Mouse (Mus musculus) adrenal gland, adult (tissue): ENCODE results near the gene Gm6020.
A peak's percentile ranks its signal among the peaks of the same experiment; 100 is the strongest.
"Not testable (repeated sequence)": the region's sequence is repeated elsewhere in the genome, so short reads cannot be mapped to it uniquely, and the experiment has no call there.

ENCODE experiments used
- DNase-seq, 2 experiments: peaks; one replicate each; pipeline ENCODE4 v3.0.0; 2022 to 2023; ENCODE audit warnings: low spot score in 1 of 2; ENCODE audit not compliant: inconsistent age in 2 of 2

Gene Gm6020

GRCm38 (mm10) chr19:61183590-61183989 is at the start of gene Gm6020:
Gm6020 (plus strand) TSS chr19:61183890.
- DNase-seq = not testable (repeated sequence)

DNA sequence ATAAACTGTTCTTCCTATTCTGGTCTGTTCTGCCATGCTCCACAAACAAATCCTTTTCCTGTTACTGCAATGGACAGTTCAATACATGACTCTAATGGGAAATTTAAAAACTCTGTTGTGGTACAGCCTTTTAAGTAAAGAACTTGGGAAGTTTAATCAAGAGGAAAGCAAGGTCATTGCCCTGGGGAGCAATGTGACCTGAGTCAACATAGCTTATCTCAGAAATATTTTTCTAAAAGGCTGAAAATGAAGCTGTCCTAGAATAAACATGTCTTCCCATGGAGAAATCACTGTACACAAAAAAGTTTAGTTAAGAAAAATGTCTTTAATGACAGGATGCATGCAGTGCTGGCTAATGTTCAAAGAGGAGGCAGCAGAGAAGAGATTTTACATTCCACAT is 45.0 kb upstream of the Gm6020 start:
- DNase-seq = peak in 1 of 2 experiments; percentile 73

- peak; percentile 90 to 96 for DNase-seq
These were observed 43.1 kb upstream of the Gm6020 start, which contains the start of gene Zfp950 for GRCm38 (mm10) chr19:61140342-61141206. Zfp950 (minus strand) TSS chr19:61140840.

DNA sequence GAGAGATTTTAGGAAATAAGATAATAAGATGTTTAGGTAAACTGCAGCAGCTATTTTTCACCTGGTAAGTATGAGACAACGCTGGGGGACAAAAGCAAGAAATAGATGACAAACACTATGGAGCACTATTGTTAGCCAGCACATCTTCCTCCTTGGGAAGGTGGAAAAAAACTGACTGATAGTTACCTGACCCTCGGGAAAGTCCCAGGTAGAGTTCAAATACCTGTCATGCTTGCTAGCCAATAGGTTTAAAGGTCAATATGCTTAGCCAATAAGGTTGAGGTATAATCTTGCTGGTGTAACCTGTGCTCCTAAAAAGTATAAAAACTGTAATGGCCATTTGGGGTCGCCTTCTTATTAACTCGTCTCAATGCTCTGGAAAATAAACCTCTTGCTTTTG is 42.4 kb upstream of the Gm6020 start:
- DNase-seq = no peak

DNA sequence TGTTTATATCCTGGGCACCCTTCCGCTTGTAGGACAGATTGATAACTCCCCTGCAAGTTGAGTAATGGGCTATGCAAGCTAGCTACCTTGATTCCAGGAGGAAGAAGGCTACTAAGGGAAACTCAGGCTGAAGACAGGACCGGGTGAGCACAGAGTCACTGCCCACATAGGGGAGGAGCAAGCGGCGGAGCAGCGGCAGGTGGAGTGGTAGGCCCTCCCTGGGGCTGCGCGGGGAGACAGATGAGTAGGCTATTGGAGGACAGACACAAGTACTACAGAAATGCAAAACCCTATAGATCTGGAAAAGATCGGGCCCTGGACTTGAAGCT is 32.4 kb upstream of the Gm6020 start:
- peak; percentile 37 to 69 for DNase-seq

DNA sequence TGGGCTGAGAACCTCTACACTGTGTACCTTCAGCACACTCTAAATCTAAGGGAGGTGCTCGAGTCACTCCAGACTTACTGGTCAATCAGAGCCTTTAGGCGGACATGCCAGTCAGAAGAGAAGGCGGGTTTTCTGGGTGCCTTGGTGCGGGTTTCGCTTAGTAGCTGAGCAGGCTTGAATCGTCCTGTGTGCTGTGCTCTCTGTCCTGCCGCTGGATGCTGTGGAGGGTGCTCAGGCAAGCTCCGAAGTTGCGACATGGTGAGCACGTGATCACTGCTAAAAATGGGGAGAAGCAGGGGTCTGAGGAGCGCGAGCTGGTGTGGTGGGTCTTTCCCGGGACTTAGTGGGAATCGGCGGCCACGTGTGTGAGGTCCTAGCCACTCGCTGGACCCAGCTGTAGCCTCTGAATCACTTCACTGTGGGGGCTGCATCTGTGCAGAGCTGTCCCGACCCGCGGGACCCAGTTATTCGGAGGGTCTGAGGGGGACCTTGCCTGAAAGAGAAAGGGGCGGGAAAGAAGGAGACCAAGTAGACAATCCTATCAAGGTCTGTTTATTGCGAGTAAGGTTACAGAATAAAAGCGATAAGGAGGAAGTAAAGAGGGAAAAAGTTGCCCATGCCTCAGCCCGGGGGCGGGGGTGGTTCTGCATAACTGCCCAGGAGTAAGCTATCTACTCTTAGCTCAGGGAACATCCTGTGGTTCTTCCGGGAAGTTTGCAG is 31.8 kb upstream of the Gm6020 start:
- peak; percentile 12 to 69 for DNase-seq

DNA sequence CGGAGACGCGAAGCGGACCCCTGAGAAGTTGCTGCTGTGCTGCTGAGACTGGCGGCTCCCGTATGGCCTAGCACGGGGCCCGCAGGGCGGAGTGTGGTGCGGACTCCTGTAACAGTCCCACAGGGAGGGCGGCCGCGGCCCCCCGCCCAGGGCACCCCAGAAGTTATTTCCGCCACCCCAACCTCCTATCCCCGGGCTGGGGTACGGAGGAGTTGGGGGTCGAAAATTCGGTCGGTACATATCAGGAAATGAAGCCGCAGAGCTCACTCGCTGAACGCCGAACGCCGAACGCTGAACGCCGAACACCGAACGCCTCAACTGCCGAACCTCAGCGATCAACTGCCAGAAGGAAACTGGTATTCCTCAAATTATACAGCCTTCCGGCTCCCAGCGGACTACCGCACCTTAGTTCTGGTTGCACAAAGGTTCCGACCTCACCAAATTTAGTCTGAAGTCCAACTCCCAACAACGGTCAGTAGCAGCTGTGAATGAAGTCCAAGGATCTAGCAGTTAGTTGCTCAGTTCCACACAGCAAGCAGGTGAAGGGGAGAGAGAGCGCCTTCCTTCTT is 7.8 kb upstream of the Gm6020 start, which contains the start of gene Gm7102:
Gene Gm7102, minus strand, starts transcription at position 554 of the 569 bp plus-strand sequence.
- DNase-seq = peak in 1 of 2 experiments; percentile 24

GRCm38 (mm10) chr19:61199316-61199715 is 15.6 kb downstream of the Gm6020 start:
- peak; percentile 89 to 97 for DNase-seq

- peak; percentile 47 to 88 for DNase-seq
These were observed 16.1 kb downstream of the Gm6020 start for GRCm38 (mm10) chr19:61199836-61200235.

GRCm38 (mm10) chr19:61207506-61207905 is 23.8 kb downstream of the Gm6020 start:
- peak; percentile 35 to 72 for DNase-seq

GRCm38 (mm10) chr19:61223706-61224328 is 40.1 kb downstream of the Gm6020 start:
- no peak for DNase-seq

- DNase-seq = peak; percentile 44 to 47
These were observed 41.2 kb downstream of the Gm6020 start for GRCm38 (mm10) chr19:61224678-61225525.

DNA sequence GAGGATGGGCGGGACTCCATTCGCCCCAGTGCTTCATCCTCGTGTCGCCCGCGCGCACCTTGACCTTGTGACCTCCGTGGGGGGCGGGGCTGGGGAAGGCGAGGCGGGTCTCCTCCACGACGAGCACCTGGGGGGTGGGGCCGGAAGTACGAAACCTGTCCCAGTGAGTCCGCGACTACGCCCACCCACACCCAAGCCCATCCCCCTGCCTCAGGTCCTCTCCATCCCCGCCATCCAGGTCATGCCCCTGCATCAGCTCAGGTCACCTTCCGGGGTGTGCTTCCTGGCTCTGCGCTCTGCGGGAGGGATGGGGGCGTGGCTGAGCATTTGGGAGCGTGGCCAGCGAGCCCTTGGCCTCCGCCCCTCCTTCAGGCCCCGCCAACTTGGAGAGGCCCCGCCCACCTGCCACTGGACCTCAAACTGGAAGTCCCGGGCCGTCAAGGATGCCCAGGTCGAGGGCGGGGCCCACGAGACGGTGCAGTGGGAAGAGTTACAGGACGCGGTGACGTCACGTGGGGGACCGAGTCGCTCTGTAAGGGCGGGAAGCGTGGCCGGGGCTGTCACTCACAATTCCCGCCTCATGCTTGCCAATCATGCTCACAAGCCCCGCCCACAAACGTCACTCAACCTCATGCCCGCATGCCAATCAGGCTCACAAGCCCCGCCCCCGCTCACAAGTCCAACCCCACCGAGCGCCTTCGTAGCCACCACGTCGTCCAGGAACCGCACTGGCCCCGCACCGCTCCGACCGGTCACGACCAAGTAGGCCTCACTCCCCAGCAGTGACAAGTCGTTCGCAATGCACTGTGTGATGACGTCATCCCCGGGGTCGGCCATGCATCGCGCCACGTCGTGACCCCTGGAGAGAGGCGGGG is 42.1 kb downstream of the Gm6020 start:
- peak; percentile 91 to 94 for DNase-seq

GRCm38 (mm10) chr19:61226401-61226927 is 42.8 kb downstream of the Gm6020 start:
- peak; percentile 88 to 93 for DNase-seq

DNA sequence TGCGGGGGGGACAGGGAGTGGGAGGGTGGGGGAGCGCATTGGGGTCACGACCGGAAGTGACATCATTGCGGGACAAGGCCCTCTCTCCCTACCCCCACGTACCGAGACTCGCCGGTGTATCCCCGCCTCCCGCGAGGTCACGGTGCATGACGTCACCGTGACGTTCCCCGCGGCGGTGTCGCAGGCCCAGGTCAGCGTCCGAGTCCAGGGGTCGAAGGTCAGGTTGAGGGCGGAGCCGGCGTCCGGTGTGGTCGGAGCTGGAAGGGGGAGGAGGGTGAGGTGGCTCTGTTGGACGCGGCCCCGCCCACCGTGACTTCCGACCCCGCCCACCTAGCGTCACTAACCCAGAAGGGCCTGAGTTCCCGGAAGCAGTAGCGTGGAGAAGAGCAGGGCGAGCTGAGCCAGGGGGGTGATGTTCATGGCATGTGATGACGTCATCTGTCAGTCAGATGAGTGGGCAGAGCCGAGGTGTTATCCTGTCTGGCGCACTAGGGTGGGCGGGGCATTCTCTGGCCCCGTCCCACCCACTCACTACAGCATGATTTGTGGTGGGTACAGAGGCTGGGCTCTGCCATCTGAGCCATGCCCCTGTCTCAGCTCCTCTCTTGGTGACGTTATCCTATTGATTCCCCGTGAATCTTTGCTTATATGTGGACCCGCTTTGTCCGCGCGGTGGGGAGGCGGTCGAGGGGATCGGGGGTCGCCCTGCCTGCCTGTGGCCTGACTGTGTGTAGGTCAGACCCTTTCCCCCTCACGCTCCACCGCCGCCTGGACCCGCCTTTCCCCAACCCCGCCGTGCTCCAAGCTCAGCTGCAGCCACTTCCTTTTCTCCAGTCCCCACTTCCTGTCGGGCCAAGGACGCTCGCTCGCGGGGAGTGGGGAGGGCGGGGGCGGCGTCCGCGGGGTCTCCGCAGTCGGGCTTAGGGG is 43.5 kb downstream of the Gm6020 start:
- DNase-seq = peak; percentile 94 to 97

DNA sequence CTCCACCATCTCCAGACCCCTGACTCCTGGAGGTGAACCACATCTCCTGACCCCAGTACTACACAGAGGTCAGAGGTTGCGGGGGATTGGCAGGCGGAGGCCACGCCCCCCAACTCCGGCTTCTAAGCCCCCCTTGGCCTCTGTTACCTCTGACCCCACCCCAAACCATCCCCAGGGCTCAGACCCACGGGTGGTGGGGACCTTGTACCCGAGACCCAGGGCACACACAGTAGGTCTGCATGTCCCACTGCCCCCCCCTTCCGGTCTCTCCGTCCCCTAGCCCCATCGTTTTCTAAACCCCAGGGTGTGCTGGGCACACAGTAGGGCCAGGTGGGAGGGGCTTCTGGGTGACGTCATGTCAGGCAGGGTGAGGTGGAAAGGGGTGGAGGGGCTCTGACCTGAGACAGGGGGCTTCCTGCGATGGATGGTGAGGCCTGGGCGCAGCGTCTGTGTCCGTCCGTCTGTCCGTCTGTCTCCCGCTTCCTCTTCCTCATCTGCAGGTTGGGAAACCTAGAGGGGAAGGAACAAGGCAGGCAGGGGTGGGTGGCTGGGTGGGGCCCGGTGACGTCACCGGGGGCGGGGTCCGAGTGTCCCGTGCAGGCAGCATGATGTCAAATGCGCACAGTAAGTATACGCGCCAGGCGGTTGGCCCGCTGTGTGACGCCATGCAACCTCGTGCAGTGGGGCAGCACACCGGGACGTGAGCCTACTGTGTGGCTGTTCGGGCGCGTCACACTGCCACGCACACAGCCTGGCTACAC is 44.4 kb downstream of the Gm6020 start, which contains the start of gene Csf2ra:
Gene Csf2ra, minus strand, starts transcription at position 489 of the 761 bp plus-strand sequence.
- DNase-seq = peak; percentile 60 to 66
